Mouse (Mus musculus): ENCODE data around the gene Dusp22.
A peak's percentile ranks its signal among the peaks of the same experiment; 100 is the strongest.

The Dusp22 gene

GRCm38 (mm10) chr13:30659613-30660505 lies at the start of gene Dusp22:
TSS of gene Dusp22 (plus strand) at chr13:30659999.
- DNase-seq (ENCODE audit: low spot score in 2 of 2) = peak; percentile 37 to 51

DNA sequence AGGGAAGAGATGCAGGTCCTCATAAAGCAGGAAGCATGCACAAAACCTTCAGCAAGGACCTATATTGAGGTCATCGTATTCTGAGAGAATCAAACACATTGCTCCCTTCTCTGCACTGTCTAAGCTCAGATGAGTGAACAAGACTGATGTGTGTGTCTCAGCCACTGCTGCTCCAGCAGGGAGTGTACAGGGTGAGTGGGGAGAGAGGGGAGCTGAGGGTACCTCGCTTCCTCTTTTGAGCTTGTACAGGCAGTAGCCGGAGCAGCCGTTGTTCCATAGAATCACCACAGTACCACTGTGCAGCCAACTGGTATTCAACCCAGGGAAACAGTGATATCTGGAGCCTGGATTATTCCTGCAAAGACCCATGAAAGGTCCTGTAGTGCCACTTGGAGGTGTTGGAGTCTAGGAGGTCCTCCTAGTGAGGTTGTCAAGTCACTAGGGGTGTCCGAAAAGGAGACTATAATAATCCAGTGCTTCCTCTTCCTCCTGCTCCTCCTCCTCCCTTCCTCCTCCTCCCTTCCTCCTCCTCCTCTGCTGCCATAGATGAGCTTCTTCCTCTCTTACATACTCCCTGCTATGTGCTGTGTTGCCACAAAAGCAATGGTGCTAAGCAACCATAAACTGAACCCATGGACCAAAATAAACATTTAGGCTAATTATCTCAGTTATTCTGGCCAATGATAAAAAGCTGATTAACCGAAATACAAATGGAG lies 47.6 kb upstream of the Dusp22 start:
- DNase-seq (ENCODE audit: low spot score in 2 of 2) = no peak

- DNase-seq (ENCODE audit: low spot score in 2 of 2) = no peak
Observed at GRCm38 (mm10) chr13:30619684-30620083, 40.1 kb upstream of the Dusp22 start.

GRCm38 (mm10) chr13:30628195-30629048 lies 31.4 kb upstream of the Dusp22 start:
- no peak for DNase-seq (ENCODE audit: low spot score in 2 of 2)

GRCm38 (mm10) chr13:30629794-30630410 lies 29.9 kb upstream of the Dusp22 start:
- DNase-seq (ENCODE audit: low spot score in 2 of 2) = no peak

DNA sequence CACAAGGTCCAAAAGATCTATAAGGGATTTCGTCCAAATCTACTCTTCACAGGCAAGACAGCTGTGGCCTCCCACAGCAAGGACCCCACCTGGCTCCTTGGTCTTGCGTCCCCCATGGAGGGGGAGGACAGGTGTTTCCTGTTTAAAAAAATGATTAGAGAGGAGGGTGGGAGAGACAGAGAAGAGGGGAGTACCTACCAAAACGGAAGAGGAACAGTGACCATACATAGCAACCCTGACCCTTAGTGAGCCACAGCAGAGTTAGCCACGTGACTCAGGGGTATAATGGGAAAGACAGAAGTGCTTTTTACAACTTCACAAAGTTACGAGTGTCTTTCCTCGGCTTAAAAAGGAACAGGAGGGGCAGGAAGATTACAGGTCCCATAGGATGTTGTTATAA lies 26.8 kb upstream of the Dusp22 start:
- peak; percentile 23 to 30 for DNase-seq (ENCODE audit: low spot score in 2 of 2)

DNA sequence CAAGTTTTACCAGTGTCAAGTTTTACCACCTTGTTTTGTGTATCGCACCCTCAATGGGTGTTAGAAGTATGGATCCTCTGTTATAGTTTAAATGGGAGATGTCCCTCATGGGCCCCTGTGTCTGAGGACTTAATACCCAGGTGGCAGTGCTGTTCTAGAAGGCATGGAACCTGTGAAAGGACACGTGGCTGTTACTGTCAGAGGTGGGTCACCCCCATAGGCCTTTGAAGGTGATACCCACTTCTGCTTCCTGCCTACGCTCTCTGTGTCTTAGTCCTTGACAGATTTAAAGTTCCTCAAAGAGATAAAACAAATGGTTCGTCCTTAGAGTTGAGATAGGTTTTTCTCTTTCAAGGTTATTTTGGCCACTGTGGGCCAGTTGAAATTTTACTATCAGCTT lies 23.3 kb upstream of the Dusp22 start:
- DNase-seq (ENCODE audit: low spot score in 2 of 2) = no peak

DNA sequence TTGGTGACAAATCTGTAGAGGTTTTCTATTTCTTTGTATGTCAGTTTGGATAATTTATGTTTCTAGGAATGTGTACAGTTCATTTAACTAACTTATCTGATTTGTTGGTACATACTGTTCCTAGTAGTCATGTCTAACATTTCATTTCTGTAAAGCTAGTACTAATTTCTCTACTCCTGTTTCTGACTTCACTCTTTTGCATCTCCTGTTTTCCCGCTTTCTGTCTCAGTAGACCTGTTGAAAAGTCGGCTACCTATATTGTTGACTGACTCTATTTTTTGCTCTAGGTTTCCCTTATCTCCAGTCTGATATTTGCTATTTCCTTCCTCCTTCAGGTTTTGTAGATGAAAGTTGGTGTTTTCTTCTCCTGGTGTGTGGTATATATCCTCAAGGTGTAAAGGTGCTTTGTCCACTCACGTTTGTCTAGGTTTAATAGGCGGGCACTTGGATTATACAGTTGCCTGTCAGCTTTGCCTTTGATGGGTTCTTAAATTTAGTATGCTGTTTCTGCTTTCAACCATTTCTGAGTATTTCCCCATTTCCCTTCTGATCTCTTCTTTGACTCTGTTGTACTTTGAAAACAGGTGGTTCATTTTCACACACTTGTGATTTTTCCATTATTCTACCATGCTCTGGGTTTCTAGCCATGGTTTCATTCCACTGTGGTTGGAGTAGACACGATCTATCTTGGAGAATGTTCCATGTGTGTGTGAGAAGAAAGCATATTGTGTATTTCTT lies 21.3 kb upstream of the Dusp22 start:
- no peak for DNase-seq (ENCODE audit: low spot score in 2 of 2)

GRCm38 (mm10) chr13:30642053-30642452 lies 17.7 kb upstream of the Dusp22 start:
- no peak for DNase-seq (ENCODE audit: low spot score in 2 of 2)

DNA sequence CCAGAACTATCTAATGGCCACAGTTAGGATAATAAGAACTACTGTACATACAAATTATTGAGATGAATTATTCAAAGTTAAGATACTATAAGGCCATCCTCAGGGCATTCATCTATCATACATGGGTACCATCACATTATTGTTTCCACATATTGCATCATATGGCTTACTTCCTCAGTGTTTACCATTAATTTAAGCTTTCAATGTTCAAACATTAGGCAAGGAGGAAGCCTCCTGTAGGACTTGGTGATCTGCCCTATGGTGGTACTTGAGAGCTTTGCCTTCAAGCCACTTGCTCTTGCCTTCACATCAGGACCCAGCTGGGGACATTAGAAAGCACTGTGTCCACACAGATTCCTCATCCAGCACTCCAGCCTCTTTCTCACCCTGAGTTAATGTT lies 11.3 kb upstream of the Dusp22 start:
- DNase-seq (ENCODE audit: low spot score in 2 of 2) = no peak

- DNase-seq (ENCODE audit: low spot score in 2 of 2) = no peak
Observed at GRCm38 (mm10) chr13:30649197-30649596, 10.6 kb upstream of the Dusp22 start.

DNA sequence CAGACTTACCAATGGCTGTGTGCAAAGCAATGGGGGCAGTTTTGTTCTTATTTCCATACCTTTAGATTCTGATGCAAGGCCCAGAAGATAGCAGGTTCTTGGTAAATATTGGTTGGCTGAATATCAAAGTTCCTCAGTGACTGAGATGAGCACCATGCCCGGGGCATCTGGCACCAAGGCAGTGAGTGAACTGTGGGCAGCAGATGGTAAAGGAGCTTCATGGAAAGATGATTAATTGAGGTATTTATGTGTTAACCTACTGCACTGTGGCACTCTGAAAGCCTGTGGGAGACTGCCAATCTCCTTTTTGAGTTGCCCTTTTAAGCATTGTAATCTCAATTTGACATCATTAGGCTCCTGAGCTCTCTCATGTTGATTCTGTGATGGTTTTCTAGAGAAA lies 9.1 kb upstream of the Dusp22 start:
- DNase-seq (ENCODE audit: low spot score in 2 of 2) = no peak

DNA sequence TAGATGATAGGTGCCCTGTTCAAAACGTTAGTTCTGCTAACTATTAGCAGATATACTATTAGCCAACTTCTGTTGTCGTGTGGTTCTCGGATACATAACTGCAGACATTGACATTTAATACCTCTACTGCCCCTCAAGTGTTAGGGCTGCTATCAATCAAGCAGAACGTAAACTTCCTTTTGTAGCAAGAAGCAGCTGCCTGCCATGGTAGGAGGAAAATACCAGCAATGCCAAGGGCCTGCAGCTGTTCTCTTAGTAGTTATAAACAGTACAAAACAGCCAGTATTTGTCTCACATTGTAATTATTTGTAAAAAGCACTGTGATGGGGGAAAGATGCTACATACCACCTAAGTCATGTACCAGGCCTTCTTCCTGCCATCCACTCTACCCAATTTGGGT lies 6.7 kb upstream of the Dusp22 start:
- no peak for DNase-seq (ENCODE audit: low spot score in 2 of 2)

GRCm38 (mm10) chr13:30654463-30654862 lies 5.3 kb upstream of the Dusp22 start:
- no peak for DNase-seq (ENCODE audit: low spot score in 2 of 2)

DNA sequence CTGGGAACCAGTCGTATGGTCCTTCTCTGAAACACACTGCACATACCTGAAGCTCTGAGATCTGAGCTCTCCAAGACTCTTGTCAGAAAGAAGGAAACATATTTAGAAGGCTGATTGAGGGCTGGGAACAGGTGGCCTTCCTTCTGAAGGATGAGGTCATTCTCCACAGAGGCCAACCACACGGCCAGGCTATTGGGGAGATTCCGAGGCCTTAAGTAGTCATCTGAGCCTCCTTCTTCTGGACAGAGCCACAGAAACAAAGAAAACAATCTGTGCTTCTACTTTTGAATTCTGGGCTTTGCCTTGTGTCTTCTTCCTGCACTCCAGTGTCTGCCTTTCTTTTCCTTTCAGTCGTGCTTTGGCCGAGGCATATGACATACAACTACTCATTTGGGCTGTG lies 2.9 kb upstream of the Dusp22 start:
- DNase-seq (ENCODE audit: low spot score in 2 of 2) = no peak

DNA sequence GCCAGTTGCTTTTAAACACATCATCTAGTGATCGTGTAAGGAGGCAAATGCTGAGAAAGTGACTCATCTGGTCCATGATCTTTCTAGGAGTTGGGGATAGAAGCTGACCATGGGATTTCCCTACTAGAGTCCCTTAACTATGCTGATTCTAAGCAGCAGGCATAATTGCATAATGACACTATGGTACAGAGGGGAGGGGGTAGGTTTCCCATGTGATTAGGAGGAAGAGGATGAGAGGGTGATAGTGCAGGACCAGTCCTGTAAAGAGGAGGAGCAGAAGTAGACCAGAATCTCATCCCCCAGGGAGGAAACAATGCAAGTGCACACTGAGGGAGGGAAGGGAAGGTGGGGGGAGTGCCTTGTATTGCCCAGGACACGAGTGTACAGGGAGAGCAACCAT lies 2.0 kb upstream of the Dusp22 start:
- DNase-seq (ENCODE audit: low spot score in 2 of 2) = no peak

DNA sequence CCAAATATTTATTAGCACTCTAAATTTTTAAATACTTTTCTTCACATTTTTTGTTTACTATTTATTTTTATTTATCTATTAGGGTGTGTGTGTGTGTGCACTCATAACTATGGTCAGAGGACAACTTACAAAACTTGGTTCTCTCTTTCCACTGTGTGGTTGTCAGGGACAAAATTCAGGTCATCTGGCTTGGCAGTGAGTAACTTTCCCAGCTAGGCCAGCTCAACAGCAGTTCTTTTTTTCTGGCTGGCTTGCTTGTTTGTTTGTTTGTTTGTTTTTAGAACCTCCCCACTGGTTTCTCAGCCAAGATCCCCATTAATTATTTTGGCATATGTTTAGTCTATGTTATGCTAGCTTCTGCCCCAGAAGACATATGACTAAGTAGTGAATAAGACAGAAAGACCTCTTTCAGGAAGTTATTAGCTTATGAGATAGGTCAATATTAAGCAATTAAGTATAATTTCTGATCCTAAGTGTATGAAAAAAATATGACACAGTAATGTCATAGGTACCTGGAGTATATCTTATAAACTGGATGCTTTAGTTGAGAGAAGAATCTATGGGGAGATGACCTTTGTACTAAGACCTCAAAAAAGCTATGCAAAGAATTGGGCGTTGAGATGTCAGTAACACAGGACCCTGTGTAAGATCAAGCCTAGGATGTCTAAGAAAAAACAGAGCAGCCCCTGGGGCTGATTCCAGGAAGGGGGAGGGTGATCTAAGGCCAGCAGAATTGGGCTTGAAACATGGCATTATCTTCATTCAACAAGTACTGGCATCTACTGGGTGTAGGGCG lies 1.4 kb upstream of the Dusp22 start:
- no peak for DNase-seq (ENCODE audit: low spot score in 2 of 2)

GRCm38 (mm10) chr13:30665261-30665660 lies 5.5 kb downstream of the Dusp22 start:
- DNase-seq (ENCODE audit: low spot score in 2 of 2) = no peak

- no peak for DNase-seq (ENCODE audit: low spot score in 2 of 2)
Observed at GRCm38 (mm10) chr13:30666537-30666936, 6.7 kb downstream of the Dusp22 start.

- no peak for DNase-seq (ENCODE audit: low spot score in 2 of 2)
Observed at GRCm38 (mm10) chr13:30668301-30668700, 8.5 kb downstream of the Dusp22 start.

All from thymus, postnatal 10 days (tissue).